ENCODE assay signal across 8 mouse cellular contexts in the genomic region with DNA sequence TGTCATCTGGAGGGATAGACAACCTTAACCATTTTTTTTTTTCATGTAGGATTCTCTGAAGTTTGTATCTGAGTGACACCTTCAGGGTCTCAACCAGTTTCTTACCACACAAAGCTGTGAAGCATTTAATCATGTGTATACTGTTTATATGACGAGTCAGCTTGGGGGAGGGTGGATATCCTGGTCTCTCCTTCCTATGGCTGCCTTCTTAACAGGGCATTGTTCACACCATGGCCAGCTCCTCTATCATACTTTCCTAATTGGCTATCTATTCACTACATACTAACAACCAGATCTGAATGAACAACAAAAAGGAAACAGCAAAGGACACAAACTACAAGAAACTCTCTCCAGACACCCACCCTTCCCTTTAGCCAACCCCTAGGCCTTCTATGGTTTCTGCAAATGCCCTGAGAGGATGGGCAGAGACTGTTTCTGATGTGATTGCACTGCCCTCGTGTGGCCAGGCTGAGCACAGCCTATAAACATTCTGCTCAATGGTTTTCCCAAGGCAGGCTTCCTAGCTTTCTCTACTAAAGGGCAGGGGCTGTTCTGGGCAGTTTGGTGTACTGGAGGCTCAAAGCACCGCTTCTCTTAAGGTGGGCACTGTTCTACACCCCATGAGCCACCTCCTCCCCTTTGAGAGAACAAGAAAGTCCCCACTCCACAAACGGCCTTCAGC. TPM values are rescaled to one million over a fixed set of nuclear protein-coding genes. Genes with fewer than 3 reads are reported as not detected.
DNase-seq lines count a peak whose midpoint lies in the region; ATAC-seq and TF ChIP-seq lines count a peak whose summit lies in the region.

No protein-coding gene starts in this region.

- peak; percentile 60 for DNase-seq in MN1 (ENCODE audit: low spot score)
- DNase-seq in cerebellum, adult 8-10 months, result peak; percentile 48
- DNase-seq in forelimb bud, embryonic 11.5 days (ENCODE audit: low read depth, low spot score), result peak; percentile 64
- peak; percentile 85 for DNase-seq in layer of hippocampus, postnatal 10 days (ENCODE audit: low spot score in 2 of 2)
- DNase-seq in lung, postnatal 0 days (ENCODE audit: low spot score), result peak; percentile 83
- peak; percentile 55 for DNase-seq in ovary, postnatal 14 days (ENCODE audit: low spot score)
- peak; percentile 54 for DNase-seq in thymus, postnatal 25 days

- no peaks in the 10 kb centered on the region for H3K4me1 ChIP-seq in hindbrain, embryonic 13.5 days (replicated peaks)
- H3K4me1 ChIP-seq in lung, postnatal 0 days (ENCODE audit: insufficient read depth, low read depth, low read length), result no peaks in the 10 kb centered on the region

- H3K27ac ChIP-seq in hindbrain, embryonic 13.5 days, result no peak overlapping the region
- H3K27ac ChIP-seq in lung, postnatal 0 days (ENCODE audit: low read length), result peak overlapping the region; percentile 60; the same call in 1 of the 2 replicates

- peak; percentile 86 for ATAC-seq in hindbrain, embryonic 13.5 days (ENCODE audit: low FRiP score)
- peak; percentile 78 for ATAC-seq in lung, postnatal 0 days

- 39% methylated on average over 4 of the region's 4 CpGs for WGBS in hindbrain, embryonic 13.5 days
- WGBS in lung, postnatal 0 days, result 28% methylated on average over 4 of the region's 4 CpGs

- no peak for TF ChIP-seq EP300 in lung, postnatal 0 days (IDR thresholded peaks at IDR 0.05)

- H3K4me2 ChIP-seq in hindbrain, embryonic 13.5 days, result no peak overlapping the region
- no peak overlapping the region for H3K4me2 ChIP-seq in lung, postnatal 0 days (replicated peaks; ENCODE audit: low read depth, low read length)

- no peaks in the 10 kb centered on the region for H3K9me3 ChIP-seq in hindbrain, embryonic 13.5 days
- no peaks in the 10 kb centered on the region for H3K9me3 ChIP-seq in lung, postnatal 0 days (ENCODE audit: low read length)

- no peak overlapping the region for H3K9ac ChIP-seq in hindbrain, embryonic 13.5 days
- H3K9ac ChIP-seq in lung, postnatal 0 days (replicated peaks; ENCODE audit: low read depth), result no peak overlapping the region

- peaks cover 46% of the 10 kb centered on the region for H3K36me3 ChIP-seq in hindbrain, embryonic 13.5 days
- H3K36me3 ChIP-seq in lung, postnatal 0 days (ENCODE audit: insufficient read depth, low read length), result peaks cover 22% of the 10 kb centered on the region

- no peaks in the 10 kb centered on the region for H3K27me3 ChIP-seq in hindbrain, embryonic 13.5 days
- H3K27me3 ChIP-seq in lung, postnatal 0 days (replicated peaks; ENCODE audit: insufficient read depth, low read length), result no peaks in the 10 kb centered on the region

- no peak overlapping the region for H3K4me3 ChIP-seq in hindbrain, embryonic 13.5 days
- no peak overlapping the region for H3K4me3 ChIP-seq in lung, postnatal 0 days (ENCODE audit: low read depth, low read length)

- TF ChIP-seq CTCF in lung, postnatal 0 days (IDR thresholded peaks at IDR 0.05), result peak; percentile 95

RNA-seq across cellular contexts. Expression of a gene that starts 8.9 kb away (rescaled TPM):
- polyA plus RNA-seq in hindbrain, embryonic 13.5 days (2015; fragmentation: Nextera tagmentation; extraction: Ambion mirVana), result 0.49 and 0.61 TPM in 2 replicates
- total RNA-seq in layer of hippocampus, postnatal 10 days (2021), result 1 to 10 TPM; 1.6 TPM
- 0.21 and 0.37 TPM in 2 replicates for polyA plus RNA-seq in lung, postnatal 0 days (2015; fragmentation: Nextera tagmentation; extraction: Ambion mirVana)

RNA-seq across cellular contexts. Expression of a gene that starts 16.3 kb away (rescaled TPM):
- polyA plus RNA-seq in hindbrain, embryonic 13.5 days (2015; fragmentation: Nextera tagmentation; extraction: Ambion mirVana), result 119 and 123 TPM in 2 replicates
- total RNA-seq in layer of hippocampus, postnatal 10 days (2021), result 10 to 100 TPM; 70.2 to 74.4 TPM
- polyA plus RNA-seq in lung, postnatal 0 days (2015; fragmentation: Nextera tagmentation; extraction: Ambion mirVana), result 140 and 151 TPM in 2 replicates

RNA-seq across cellular contexts. Expression of a gene that starts 49.0 kb away (rescaled TPM):
- 202 and 213 TPM in 2 replicates for polyA plus RNA-seq in hindbrain, embryonic 13.5 days (2015; fragmentation: Nextera tagmentation; extraction: Ambion mirVana)
- 100 to 1,000 TPM; 228 to 239 TPM for total RNA-seq in layer of hippocampus, postnatal 10 days (2021)
- 141 and 162 TPM in 2 replicates for polyA plus RNA-seq in lung, postnatal 0 days (2015; fragmentation: Nextera tagmentation; extraction: Ambion mirVana)

RNA-seq across cellular contexts. Expression of a gene that starts 49.0 kb away (rescaled TPM):
- 50.7 and 50.9 TPM in 2 replicates for polyA plus RNA-seq in hindbrain, embryonic 13.5 days (2015; fragmentation: Nextera tagmentation; extraction: Ambion mirVana)
- total RNA-seq in layer of hippocampus, postnatal 10 days (2021), result 10 to 100 TPM; 63.9 to 66.1 TPM
- 26.0 and 29.1 TPM in 2 replicates for polyA plus RNA-seq in lung, postnatal 0 days (2015; fragmentation: Nextera tagmentation; extraction: Ambion mirVana)
